Mouse (Mus musculus): ENCODE data around the gene Sestd1. TPM values are rescaled to one million over a fixed set of nuclear protein-coding genes. Genes with fewer than 3 reads are reported as not detected.
A peak's percentile ranks its signal among the peaks of the same experiment; 100 is the strongest.

Gene Sestd1
- total RNA-seq, 2 experiments from 2014 or later, result 20.3 to 21.2 TPM

- intact Hi-C loops (cut with DNase I), result no loop called here
- DNase-seq (ENCODE audit: low spot score), result no peak
These were observed 98.0 kb downstream of the Sestd1 start for GRCm38 (mm10) chr2:77182271-77182995.

- no peak for DNase-seq (ENCODE audit: low spot score)
- intact Hi-C loops (cut with DNase I), result no loop called here
These were observed 102.9 kb downstream of the Sestd1 start for GRCm38 (mm10) chr2:77177472-77177871.

GRCm38 (mm10) chr2:77176413-77176812 lies 104.0 kb downstream of the Sestd1 start:
- no peak for DNase-seq (ENCODE audit: low spot score)
- intact Hi-C loops (cut with DNase I), result no loop called here

GRCm38 (mm10) chr2:77175411-77175810 lies 105.0 kb downstream of the Sestd1 start:
- intact Hi-C loops (cut with DNase I), result no loop called here
- no peak for DNase-seq (ENCODE audit: low spot score)

DNA sequence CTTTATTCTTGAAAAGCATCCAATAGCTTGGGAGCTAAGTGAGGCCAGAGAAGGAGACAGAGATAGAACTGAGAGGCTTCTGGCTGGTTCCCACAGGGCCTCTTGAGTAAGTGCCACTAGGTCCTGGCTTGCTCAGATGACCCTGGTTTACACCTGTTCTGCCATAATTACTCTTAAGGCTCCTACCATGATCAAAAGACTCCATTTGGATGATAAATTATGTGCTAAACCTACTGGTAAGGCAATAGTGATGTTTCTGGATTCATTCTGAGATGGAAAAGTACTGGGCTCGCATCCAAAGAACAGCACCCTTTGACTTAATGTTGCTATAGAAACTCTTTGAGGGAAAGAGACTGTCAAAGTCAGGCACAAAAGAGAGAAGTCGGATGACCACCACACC lies 106.1 kb downstream of the Sestd1 start:
- intact Hi-C loops (cut with DNase I), result no loop called here
- DNase-seq (ENCODE audit: low spot score), result no peak

DNA sequence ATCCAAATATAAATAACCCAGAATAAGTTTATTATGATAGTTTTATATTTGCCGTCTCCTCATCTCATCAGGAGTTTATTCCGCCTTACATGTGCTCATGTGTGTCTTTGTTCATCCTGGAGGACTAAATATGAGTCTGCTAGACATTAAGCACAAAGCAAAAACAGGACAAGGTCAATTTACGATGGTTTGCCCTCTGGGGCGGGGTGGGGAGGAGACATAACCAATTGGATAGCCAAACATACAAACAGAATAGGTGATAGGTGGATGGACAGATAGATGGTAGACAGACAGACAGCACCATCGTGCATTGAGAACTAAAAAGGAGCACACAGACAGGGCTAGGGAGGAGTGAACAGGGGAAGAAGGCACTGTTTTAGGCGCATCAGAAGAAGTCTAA lies 106.6 kb downstream of the Sestd1 start:
- no peak for DNase-seq (ENCODE audit: low spot score)
- intact Hi-C loops (cut with DNase I), result no loop called here

DNA sequence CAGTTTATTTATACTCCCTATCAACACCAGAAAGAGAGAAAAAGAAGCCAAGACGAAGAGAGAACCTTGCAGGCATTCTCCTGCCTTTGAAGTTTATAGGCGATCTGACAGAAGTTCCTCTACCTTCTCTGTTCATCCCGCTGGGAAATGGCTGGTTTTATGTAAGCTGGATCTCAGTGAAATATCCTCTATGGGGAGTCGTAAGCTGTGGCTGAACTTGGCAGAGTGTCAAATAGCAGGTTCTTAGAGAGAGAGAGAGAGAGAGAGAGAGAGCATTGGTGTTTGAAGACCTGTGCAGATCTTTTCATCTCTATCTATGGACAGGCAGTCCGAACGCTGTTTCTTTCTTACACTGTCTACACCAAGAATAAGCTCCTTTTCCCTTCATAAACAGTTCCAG lies 107.0 kb downstream of the Sestd1 start:
- intact Hi-C loops (cut with DNase I), result no loop called here
- DNase-seq (ENCODE audit: low spot score), result no peak

- intact Hi-C loops (cut with DNase I), result no loop called here
- no peak for DNase-seq (ENCODE audit: low spot score)
These were observed 108.1 kb downstream of the Sestd1 start for GRCm38 (mm10) chr2:77172241-77172671.

- intact Hi-C loops (cut with DNase I), result no loop called here
- no peak for DNase-seq (ENCODE audit: low spot score)
These were observed 108.8 kb downstream of the Sestd1 start for GRCm38 (mm10) chr2:77171444-77172240.

DNA sequence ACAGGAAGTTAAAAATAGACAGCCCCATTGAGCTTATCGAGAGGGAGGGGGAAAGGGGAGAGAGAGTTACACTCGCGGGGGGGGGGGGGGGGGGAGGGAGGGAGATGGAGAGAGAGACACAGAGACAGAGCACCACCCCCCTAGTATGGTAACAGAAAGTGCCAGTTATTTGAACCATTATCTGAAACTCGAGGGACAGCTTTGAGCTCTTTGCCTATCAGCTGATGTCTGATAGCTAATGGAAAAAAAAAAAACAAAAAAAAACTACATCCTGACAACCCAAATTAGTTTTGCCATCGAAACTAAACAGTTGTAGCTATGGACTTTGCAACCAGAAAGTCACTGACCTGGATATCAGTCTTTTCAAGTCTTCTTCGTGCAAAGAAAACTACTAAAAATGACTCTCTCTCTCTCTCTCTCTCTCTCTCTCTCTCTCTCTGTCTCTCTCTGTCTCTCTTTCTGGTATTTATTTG lies 109.7 kb downstream of the Sestd1 start, which contains the start of gene Ccdc141:
TSS of gene Ccdc141 (minus strand) at position 4 of the 473 bp plus-strand sequence.
- no peak for DNase-seq (ENCODE audit: low spot score)
- intact Hi-C loops (cut with DNase I), result no loop called here

DNA sequence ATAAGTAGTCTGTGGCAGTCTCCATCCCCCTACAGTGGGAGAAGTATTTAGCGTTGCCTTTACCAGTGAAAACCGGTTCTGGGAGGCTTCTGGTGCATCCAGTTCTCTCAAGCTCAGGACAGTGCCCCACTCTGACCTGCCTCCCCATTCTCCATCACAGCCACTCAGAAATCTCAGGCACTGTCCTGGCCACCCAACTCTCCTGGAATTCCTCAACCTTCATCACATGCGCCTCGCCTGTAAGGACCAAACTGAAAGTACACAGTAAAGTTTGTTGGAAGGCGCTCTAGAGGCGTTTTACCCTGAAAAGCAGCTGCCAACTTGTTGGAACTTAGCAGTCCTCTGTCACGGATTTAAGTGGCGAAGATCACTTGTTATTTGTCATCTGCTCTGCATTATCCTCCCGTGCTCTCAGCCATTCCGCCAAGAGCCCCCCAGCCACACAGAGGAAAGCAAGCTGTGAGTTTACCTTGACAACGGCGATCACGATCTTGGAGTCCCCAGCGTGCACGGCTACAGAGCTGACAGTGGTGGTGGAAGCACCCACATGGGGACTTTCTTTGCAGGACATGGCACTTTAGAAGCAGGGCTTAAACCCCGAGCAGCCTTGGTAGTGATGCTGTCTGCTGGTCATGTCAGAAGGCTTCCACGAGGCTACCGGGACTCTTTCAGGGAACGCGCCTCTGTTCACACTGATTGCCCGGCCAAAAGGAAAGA lies 110.3 kb downstream of the Sestd1 start:
- peak; percentile 28 for DNase-seq (ENCODE audit: low spot score)
- intact Hi-C loops (cut with DNase I), result loop anchor here (5.0 kb wide), 1 partner anchor 43 kb away; no protein-coding TSS in a partner anchor

DNA sequence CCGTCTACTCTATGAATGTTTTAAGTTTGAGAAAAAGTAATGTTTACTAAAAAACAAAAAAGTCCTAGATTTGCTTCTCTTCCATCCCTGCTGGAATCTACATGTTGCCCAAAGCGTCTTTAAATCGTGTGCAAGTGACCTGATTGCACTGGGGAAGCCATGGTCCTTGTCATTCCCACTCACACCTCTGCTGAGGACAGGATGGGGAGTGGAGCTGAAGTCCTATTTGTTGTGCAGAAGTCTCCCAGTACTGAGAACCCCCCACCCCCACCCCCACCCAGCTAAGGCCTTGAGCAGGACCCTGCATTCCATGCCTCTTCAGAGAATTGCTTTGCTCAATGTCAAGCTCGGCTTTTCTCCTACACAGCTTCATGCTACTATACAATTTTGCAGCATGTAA lies 111.2 kb downstream of the Sestd1 start:
- DNase-seq (ENCODE audit: low spot score), result no peak
- intact Hi-C loops (cut with DNase I), result loop anchor here (5.0 kb wide), 1 partner anchor 42 kb away; no protein-coding TSS in a partner anchor

DNA sequence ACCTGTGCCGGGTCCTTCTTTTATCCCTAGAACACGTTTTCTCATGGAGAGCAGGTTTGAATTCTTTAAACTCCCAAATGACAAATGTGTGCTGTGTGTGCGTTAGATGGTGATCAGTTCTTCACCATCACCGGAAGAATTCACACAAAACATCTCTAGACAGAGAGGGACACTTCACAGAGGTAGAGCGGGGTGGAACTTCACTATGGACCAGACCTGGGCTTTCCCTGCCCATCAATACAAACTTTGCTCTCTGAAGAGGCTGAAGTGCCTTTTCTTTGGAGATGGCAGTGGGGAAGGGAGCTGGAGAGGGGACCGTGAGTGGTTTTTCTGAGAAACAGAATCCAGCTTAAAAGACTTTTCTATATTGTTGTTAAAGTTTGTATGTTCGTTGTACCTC lies 111.6 kb downstream of the Sestd1 start:
- DNase-seq (ENCODE audit: low spot score), result no peak
- intact Hi-C loops (cut with DNase I), result loop anchor here (5.0 kb wide), 1 partner anchor 41 kb away; no protein-coding TSS in a partner anchor

- no peak for DNase-seq (ENCODE audit: low spot score)
These were observed 112.2 kb downstream of the Sestd1 start for GRCm38 (mm10) chr2:77168081-77168685.

GRCm38 (mm10) chr2:77166366-77166765 lies 114.0 kb downstream of the Sestd1 start:
- intact Hi-C loops (cut with DNase I), result loop anchor here (5.0 kb wide), 1 partner anchor 39 kb away; no protein-coding TSS in a partner anchor
- DNase-seq (ENCODE audit: low spot score), result no peak

More at GRCm38 (mm10) chr2:77168081-77168685, 112.2 kb downstream of the Sestd1 start:
- intact Hi-C loops (cut with DNase I), result loop anchor here (5.0 kb wide), 1 partner anchor 41 kb away; no protein-coding TSS in a partner anchor

DNA sequence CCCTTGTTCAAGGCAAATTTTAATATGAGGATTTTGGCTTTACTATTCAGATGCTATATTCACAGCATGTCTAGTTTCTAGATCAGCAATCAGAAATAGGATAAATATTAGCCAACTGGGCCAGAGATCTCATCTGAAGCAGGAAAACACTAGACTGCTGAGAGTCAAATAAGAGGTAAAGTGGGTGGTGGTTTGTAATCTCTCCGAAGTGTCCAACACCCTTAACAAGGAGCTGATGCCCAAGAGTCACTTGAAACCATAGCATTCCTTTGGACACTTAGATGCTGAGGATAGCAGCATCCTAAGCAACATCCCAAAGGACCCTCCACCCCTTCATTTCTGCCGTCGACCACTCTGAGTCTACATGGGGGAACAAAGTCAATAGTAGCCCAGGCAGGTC lies 115.7 kb downstream of the Sestd1 start:
- intact Hi-C loops (cut with DNase I), result loop anchor here (5.0 kb wide), 1 partner anchor 37 kb away; no protein-coding TSS in a partner anchor
- no peak for DNase-seq (ENCODE audit: low spot score)

GRCm38 (mm10) chr2:77163381-77163780 lies 117.0 kb downstream of the Sestd1 start:
- intact Hi-C loops (cut with DNase I), result no loop called here
- DNase-seq (ENCODE audit: low spot score), result no peak

- intact Hi-C loops (cut with DNase I), result no loop called here
- DNase-seq (ENCODE audit: low spot score), result no peak
These were observed 118.3 kb downstream of the Sestd1 start for GRCm38 (mm10) chr2:77162135-77162534.

GRCm38 (mm10) chr2:77157546-77157945 lies 122.8 kb downstream of the Sestd1 start:
- intact Hi-C loops (cut with DNase I), result no loop called here
- DNase-seq (ENCODE audit: low spot score), result no peak

GRCm38 (mm10) chr2:77154080-77154479 lies 126.3 kb downstream of the Sestd1 start:
- no peak for DNase-seq (ENCODE audit: low spot score)
- intact Hi-C loops (cut with DNase I), result no loop called here
